Mouse (Mus musculus): ENCODE results near the gene Gm28051.

Gm28051 gene

DNA sequence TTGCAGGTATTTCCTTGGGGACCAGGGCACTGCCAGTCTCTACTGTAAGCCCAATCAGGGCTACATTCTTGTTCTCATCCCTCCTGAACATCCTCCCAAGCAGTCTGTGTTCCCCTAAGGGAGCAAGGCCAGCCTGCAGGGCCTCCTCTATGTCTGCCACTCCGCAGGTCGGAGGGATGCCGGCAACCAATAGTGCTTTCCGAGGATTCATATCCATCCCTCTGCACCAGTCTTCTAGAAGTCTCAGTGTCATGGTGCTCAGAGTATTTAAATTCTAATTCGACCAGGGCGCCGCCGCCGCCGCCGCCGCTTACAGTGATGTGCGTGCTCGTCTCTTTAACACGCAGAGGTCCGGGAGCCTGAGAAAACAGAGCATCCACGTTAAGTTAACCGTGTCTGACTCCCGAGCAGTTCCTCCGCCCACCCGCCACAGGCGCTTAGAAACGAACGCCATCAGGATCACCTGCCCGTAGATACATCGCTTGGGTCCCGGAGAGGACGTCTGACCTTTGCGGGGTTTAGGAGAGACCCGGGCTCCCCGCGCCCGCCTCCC, 14.5 kb downstream of the Gm28051 start:
- DNase-seq (ENCODE audit: low read depth, low spot score), result no peak

DNA sequence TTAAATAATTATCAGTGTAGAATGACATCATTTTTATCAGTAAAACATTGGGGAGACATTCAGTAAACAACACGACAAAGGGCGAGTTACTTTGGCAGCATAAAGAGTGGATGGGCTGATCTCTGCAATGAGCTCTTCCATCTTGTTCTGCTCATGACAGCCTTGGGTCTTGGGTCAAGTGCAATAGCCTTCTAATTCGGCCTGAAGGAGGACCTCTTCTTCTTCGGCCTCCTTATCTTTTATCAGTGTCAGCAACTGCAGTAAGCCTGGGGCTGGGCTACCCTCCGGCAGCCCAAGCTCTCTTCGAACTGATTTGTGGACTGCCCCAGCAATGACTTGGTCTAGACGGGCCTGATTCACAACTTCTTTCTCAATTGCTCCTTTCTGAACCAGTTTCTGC, 15.5 kb downstream of the Gm28051 start:
- no peak for DNase-seq (ENCODE audit: low read depth, low spot score)

DNA sequence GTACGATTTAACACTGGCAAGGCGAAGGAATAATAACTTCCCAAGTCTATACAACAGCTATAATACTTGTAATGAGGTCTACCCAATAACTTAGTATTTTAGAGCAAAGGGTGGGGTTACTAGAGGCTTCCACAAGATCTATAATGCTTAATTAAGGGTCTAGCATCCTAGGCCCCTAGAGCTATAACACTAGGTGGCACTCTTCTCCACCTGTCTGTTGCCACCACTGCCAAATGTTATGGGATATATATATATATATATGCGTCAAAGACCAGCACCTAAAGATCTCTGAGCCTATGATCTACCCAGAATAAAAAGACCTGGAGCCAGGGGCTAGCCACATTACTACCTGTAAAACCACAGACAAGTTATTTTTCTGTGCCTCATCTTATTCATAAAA, 17.3 kb downstream of the Gm28051 start:
- no peak for DNase-seq (ENCODE audit: low read depth, low spot score)

DNA sequence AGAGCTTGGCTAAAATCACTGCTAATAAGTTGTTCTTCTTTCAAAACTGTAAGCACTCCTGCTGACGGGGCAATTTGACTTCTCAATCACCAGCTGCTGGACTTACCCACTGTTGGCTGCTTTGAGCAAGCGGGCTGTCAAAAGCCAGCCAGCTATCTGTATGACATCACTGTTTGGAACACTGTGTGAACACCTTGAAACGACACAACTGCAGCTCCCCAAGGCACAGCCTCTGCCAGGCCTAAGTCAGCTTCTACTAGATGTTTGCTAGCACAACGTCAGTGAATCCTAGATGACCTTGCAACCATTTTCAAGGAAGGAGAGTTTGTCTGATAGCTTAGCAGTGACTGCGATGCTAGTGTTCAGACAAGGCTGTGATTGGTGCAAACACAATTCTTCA, 18.5 kb downstream of the Gm28051 start:
- DNase-seq (ENCODE audit: low read depth, low spot score), result no peak

DNA sequence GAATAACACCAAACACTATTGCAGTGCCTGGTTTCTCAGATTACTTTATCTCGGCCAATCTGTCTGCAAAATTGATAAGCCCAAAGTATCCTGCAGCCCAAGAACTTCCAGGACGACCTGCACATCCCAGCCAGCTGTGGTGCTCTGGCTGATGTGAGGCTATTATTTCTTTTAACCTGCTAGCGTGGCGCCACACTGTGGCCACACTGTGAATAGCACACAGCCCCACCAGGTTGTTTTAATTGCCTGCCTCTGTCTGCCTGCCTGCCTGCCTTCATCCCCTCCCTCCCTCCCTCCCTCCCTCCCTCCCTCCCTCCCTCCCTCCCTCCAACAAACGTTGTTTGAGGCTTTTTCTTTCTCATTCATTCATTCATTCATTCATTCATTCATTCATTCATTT, 24.2 kb downstream of the Gm28051 start:
- peak; percentile 87 for DNase-seq (ENCODE audit: low read depth, low spot score)

DNA sequence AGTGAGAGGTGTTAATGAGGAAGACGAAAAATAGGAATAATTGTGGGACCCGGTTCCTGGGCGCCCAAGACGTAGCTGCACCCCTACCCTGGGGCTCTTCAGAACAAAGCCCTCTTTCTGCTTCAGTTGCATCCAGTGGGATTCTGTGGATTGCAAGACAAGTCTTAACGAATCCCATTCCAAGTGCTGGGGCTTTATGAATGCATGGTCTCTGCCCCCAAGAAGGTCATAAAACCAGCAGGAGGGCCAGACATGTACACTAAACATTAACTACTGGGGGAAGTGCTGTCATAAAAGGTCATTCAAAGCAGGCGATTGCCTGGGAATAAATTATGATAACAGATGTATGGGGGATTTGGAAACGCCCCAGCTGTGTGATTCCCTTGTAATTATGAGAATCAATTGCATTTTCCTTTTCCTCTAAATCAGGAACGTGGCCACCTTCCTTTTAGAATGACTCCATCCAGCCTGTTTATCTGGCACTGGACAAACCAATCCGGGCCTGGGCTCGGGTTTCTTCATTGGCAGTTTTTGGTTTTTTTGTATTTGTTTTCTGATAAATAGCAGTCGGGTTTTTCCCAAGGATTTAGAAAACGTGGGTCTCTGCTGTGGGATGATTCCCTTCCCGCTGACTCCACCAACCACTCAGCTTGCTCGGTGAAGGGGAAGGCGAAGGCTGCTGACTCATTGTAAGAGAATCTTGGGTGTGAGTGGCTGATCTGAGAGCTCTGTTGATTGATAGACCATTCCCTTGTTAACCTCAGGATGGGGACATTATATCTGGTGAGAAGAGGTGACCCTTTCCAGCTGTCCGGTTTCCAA, 26.6 kb downstream of the Gm28051 start:
- peak; percentile 73 for DNase-seq (ENCODE audit: low read depth, low spot score)

DNA sequence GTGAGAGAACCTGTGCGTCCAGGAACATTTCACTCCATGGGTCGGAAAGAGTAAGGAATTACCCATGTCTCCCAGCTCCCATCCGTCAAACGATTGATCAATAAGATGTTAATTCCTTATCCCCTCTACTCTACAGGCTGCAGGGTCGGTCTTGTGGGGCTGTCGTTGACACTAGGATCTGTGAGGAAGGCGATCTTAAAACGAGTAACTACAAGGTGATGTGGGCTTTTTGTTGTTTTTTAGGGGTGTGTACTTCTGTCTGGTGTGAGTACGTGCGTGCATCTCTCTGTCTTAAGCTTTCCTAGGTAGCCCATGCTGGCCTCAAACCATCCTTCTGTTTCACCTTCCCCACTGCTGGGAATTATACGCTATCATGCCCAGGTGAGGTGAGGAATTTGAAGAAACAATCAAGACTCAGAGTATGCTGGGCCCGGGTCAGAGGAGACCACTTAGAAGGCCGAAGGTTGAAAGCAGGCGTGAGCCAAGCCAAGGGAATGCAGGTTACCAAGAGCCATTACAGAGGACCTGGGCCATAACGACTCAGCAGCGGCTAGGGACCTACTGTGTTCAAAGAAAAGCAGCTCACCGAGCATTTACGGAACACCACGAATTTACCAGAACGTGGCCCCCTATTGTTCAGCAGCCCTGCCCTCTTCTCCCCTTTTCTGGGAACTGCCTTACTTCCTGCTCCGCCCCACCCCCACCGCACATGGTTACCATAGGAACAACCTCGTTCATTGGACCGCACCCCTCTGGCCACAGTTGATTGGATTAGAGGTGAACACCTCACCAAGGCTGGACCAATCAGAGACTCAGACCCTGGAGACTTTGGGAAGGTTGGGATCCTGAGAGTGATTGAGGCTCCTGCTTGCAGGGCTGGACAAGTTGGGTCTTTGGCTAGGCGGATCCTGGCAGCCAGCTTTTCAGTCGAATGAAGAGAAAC, 27.4 kb downstream of the Gm28051 start:
- peak; percentile 99 for DNase-seq (ENCODE audit: low read depth, low spot score)

DNA sequence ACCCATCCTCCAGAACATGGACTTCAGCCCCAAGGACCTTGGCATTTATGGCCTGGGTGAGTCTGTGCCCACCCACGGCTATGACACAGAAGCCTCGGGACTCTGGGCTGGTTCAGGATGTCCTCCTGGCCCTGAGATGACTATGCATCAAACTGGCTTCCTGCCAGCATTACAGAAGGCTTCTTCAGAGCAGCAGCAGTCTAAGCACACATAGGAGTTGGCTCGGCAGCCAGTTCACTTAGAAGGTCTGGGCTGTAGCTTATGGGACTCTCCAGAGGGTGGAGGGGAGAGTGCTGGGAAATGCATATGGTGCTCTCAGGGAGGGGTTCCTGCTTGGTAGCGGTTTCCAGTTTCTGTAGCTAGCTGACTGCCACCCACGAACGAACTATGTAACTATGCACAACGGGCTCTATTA, 31.8 kb downstream of the Gm28051 start:
- DNase-seq (ENCODE audit: low read depth, low spot score), result peak; percentile 67

DNA sequence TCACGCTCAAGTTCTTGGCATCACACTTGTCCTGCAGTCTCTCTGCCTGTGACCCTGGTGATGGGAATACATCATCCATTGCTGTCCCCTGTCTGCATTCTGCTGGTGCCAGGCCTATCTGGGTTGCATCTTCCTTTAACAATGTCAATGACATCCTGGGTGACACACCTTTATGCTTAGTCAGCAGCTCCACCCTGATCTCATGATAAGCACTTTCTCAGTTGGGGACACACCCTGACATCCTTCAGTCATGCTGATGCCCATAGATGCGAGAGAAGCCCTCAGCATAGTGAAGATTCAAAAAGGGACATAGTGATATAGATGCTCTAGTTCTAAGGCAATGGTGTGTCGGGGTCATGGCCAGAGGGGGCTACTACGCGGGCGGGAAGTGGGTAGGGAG, 32.4 kb downstream of the Gm28051 start:
- DNase-seq (ENCODE audit: low read depth, low spot score), result peak; percentile 83

DNA sequence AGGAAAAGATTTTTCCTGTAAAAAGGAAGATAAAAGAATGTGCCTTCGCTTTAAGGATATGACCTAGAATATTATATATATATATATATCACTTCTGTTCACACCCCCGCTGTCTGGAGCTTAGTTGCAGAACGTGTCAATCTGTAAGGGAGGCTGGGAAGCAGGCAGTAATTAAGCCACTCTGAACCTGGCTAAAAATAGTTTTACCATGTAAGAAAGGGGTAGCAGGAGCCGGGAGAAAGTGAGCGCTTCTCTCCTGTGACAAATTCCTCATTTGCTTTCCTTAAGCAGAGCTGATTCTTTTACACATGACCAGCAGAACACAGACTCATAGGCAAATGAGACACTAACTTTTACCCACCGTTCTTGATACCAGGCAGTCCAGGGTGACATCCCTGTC, 33.7 kb downstream of the Gm28051 start:
- no peak for DNase-seq (ENCODE audit: low read depth, low spot score)

DNA sequence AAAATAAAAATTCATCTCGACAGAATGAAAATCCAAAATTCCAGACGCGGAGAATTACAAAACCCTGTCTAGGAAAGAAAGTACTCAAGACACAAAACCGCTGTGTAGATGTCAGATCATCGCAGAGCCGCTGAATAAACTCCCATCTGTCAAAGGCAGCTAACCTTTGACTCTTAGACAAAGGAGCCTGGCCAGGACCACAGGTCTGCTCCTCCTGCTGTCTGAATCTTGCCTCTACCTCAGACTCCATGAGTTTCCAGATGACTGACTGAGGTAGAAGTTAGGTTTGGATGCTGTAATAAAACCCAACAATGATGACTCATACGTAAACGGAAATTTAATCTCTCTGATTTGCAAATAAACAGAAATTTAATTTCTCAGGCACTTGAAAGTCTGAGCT, 34.6 kb downstream of the Gm28051 start:
- peak; percentile 60 for DNase-seq (ENCODE audit: low read depth, low spot score)

DNA sequence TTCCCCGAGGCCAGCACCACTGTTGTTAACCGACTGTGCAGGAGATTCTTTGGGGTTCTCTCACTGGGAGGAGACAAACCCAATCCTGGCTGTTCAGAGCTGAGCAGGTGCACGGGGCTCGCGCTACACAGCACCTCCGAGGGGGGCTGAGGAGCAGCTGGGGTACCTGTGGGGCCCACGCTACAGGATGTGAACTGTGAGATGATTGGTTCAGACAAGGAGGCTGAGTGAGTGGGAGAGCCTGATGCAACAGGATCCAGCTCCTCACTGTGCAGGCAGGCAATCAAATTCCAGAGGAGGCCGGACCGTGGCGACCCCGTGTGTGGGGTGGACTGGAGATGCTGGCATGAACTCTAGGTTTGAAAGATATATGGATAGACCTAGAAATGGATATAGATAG, 35.1 kb downstream of the Gm28051 start:
- peak; percentile 63 for DNase-seq (ENCODE audit: low read depth, low spot score)

DNA sequence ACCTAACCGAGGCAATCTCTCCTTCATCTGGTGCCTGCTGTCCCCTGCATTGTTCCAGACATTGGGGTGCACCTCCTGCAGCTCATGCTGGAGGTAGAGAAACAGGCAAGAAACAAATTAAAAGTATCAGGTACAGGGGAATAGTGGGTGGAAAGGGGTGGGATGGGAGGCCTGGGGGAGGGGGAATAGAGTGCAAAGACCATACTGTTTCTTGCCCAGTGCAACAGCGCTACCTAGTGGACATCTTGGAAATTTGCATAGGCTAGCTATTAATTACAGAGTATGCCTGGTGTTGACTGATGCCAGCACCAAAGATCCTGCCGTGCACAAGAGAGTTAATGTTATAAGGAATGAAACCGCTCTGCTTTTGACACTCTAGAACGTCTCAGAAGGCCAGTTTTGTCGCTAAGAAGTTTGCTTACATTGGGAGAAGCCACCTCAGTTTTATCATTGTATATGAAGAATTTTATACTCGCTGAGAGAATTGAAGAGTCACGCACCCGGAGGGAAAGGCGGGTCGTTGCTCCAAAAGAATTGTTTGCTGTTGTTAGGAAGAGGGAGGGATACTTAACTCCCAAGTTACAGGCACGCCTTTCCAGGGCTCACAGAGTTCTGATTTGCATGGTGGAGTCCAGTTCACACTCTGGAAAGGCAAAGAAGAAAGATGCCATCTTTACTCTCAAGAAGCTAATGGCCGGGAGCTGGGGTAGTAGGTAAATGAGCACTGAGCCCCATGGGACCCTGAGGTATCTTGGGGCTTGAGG, 37.8 kb downstream of the Gm28051 start:
- peak; percentile 90 for DNase-seq (ENCODE audit: low read depth, low spot score)

DNA sequence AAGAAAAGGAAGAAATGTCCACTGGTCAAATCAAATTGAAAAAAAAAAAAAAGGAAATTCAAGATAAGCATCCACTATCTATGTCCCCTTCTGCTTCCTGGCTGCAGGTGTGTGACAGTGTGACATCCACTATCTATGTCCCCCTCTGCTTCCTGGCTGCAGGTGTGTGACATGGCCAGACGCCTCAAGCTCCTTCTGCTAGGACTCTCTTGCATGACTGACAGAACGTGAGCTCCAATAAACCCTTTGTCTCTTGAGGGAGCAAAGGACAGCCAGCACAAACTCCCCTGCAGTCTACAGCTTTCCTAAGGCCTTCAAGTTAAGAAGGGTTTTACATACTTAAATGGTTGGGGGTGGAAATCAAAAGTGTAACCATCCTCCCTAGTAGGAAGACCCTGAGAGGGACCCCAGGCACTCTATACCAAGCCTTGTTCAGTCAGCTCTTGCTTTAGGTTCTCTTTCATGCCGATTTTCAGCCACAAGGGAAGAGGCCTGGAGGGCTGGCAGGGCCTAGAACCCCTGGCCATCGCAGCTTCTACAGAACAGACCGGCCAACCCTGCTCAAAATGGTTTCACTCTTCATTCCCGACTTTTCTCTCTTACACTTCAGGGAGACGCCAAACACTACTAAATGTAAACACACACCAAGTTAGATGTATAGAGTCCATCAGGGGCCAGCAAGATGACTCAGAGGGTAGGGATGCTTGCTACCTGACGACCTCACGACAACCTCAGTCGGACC, 42.7 kb downstream of the Gm28051 start:
- DNase-seq (ENCODE audit: low read depth, low spot score), result peak; percentile 60

DNA sequence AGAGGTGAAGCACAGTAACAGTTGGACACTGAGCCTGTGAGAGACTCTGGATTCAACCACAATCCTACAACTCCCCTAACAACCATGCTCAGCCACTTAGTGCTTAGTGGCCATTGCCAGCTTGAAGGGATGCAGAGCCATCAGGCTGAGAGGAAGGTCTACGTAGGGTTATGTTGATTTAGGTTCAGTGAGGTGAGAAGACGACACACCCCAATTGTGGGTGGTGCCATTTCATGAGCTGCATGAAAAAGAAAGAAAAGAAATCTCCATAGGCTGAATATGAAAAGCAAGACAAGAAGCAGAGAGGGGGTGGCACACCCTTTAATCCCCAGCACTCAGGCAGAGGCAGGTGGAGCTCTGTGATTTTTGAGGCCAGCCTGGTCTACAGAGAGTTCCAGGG, 43.4 kb downstream of the Gm28051 start:
- peak; percentile 92 for DNase-seq (ENCODE audit: low read depth, low spot score)

DNA sequence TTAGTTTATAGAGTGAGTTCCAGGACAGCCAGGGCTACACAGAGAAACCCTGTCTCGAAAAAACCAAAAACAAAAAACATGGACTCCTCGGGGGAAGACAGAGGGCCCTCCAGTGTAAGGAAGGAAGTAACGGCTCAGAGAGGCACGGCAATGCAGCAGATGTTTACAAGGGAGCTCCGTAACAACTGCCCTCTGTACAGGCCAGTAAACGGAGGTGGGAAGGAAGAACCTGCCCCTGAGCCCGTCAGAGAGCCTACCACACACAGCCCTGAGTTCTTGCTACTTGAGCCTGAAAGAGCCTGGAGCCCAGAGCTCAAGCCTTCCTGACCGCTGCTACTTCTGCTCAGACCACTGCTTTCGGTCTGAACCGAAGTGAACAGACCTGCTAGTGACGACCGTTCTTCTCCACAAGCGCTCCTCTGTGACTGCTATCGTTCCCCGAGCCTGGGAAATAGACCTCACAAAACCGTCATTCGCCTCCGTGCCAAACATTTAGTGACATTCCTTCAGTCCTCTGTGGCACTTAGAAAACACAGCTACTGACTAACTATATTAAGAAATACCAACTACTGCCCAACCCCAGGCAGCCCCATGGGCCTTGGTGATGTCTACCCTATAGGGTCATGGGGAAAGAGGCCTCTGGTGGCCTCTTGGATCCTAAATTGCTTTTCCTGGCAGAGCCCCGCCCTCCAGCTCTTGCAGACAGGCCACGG, 44.3 kb downstream of the Gm28051 start:
- DNase-seq (ENCODE audit: low read depth, low spot score), result no peak

DNA sequence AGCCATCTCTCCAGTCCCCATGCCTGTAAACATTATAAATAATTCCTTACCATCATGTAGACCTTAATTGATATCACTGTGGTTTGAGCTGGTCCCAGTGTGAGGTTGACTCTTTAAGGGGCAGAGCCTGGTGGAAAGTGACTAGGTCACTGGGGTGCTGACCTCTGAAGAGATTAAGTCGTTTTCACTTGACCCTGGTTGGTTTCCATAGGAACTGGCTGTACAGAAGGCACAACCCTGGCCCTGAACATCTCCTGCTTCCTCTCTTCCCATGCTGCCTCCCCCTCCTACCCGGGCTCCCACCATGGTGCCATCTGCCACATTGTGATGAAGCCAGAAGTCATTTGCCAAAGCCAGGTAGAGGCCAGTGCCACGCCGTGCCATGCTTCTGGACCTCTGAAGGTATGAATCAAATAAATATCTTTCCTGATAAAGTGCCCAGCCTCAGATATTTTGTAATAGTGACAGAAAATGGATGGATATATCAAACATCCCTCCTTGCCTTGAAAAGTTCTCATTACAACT, 46.7 kb downstream of the Gm28051 start:
- DNase-seq (ENCODE audit: low read depth, low spot score), result peak; percentile 46

DNA sequence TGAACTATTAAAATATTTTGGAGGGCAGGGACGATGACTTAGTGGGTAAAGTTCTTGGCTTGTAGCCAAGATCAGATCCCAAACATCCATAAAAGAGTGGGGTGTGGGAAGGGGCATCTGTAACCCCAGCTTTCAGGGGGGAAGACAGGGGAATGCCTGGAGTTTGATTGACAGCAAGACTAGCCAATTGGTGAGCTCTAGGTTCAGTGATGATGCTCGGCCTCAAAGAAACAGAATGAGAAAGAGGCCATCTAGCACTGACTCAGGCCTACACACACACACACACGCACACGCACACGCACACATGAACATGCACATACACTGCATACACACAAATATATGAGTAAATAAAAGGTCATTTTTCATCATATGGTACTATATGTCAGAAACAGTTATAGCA, 47.7 kb downstream of the Gm28051 start:
- peak; percentile 66 for DNase-seq (ENCODE audit: low read depth, low spot score)

DNA sequence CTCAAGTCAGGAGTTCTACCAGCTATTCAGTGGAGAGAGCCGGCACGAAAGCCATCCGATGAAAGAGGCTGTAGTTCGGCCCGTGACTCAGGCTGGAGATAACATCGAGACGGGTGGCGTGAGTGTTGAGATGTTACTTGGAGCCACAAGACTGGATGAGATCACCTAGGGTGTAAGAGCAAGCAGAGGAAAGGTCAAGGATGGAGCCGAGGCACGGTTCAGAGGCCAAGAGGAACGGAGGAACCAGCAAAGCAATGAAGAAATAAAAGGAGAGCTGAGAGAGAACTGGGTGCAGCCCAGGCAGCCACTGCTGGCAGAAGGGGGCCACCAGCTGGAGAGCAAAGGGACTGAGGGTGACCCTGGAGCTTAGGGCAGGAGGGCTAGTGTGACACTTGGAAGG, 49.3 kb downstream of the Gm28051 start:
- DNase-seq (ENCODE audit: low read depth, low spot score), result no peak
